In the genomic region with DNA sequence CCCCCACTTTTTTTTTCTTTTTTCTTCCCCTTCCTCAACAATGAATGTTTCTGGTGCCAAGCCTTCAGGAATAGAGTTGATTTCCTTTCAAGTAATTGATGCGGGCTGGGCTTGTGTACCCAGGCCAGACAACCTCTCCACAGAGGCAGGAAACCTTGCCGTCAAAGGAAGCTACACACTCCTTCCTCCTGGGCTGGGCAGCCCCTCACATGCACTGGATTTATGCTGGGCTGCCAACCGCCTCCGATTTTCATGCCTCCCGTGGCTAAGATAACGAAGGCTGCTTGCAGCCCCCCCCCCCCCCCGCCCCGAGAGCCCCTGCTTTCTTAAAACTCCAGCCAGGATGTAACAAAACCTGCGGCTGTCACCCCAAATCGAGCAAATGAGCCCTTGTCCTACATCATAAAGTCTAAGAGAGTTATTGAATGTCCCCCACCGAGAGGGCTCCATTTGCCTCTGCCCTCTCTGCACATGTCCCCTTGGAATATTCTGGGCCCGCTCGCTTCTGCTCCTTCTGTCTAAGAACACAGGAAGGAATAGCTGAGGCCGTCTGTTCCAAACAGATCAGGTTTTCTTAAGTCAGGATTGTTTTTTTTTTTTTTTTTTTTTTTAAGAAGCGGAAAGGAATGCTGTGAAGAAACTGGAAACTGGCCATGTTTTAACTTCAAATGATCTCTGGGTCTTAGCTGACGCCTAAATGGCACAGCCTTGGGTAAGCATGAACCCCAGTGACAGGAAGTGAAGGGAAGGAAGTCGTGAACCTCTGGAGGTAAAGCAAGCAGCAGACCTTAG, we compare ENCODE assay signal across 8 mouse cellular contexts.
DNase-seq lines count a peak whose midpoint lies in the region; ATAC-seq lines count a peak whose summit lies in the region.

No protein-coding gene starts in this region.

- no peak overlapping the region for H3K4me3 ChIP-seq in hindbrain, embryonic 11.5 days (ENCODE audit: low read depth, low read length)
- H3K4me3 ChIP-seq in hindbrain, embryonic 14.5 days (replicated peaks; ENCODE audit: low read length): no peak overlapping the region
- no peak overlapping the region for H3K4me3 ChIP-seq in forebrain, embryonic 16.5 days (replicated peaks; ENCODE audit: low read length)
- no peak overlapping the region for H3K4me3 ChIP-seq in limb, embryonic 13.5 days

- no peaks in the 10 kb centered on the region for H3K36me3 ChIP-seq in hindbrain, embryonic 11.5 days (ENCODE audit: control insufficient read depth, insufficient read depth, low read length)
- H3K36me3 ChIP-seq in hindbrain, embryonic 14.5 days (replicated peaks; ENCODE audit: control insufficient read depth, insufficient read depth): no peaks in the 10 kb centered on the region
- no peaks in the 10 kb centered on the region for H3K36me3 ChIP-seq in forebrain, embryonic 16.5 days (ENCODE audit: control insufficient read depth, insufficient read depth)
- no peaks in the 10 kb centered on the region for H3K36me3 ChIP-seq in limb, embryonic 13.5 days

- peak; percentile 48 for DNase-seq in hindbrain, embryonic 11.5 days (ENCODE audit: low spot score)
- DNase-seq in hindbrain, embryonic 14.5 days (ENCODE audit: low spot score): no peak
- peak; percentile 45 for DNase-seq in embryo, embryonic 9.5 days (ENCODE audit: extremely low spot score)
- DNase-seq in thymus, postnatal 10 days (ENCODE audit: low spot score in 2 of 2): no peak
- no peak for DNase-seq in thymus, postnatal 25 days

- peaks cover 4% of the 10 kb centered on the region; the same call in 1 of the 2 replicates for H3K4me1 ChIP-seq in hindbrain, embryonic 11.5 days (replicated peaks; ENCODE audit: control insufficient read depth, insufficient read depth, low read length)
- peaks cover 13% of the 10 kb centered on the region; the same call in 1 of the 2 replicates for H3K4me1 ChIP-seq in hindbrain, embryonic 14.5 days (replicated peaks; ENCODE audit: control insufficient read depth, insufficient read depth, low read length)
- peaks cover 28% of the 10 kb centered on the region for H3K4me1 ChIP-seq in forebrain, embryonic 16.5 days (replicated peaks; ENCODE audit: control insufficient read depth, insufficient read depth, low read length)
- H3K4me1 ChIP-seq in limb, embryonic 13.5 days: peaks cover 24% of the 10 kb centered on the region

- 18% methylated on average over 17 of the region's 17 CpGs for WGBS in hindbrain, embryonic 11.5 days
- WGBS in hindbrain, embryonic 14.5 days: 16% methylated on average over 15 of the region's 17 CpGs
- WGBS in forebrain, embryonic 16.5 days: 7% methylated on average over 17 of the region's 17 CpGs
- WGBS in limb, embryonic 13.5 days: 8% methylated on average over 16 of the region's 17 CpGs

- ATAC-seq in hindbrain, embryonic 11.5 days (ENCODE audit: low FRiP score): no peak
- ATAC-seq in hindbrain, embryonic 14.5 days (ENCODE audit: low FRiP score): no peak
- peak; percentile 43; the same call in 1 of the 2 replicates for ATAC-seq in forebrain, embryonic 16.5 days
- ATAC-seq in limb, embryonic 13.5 days (ENCODE audit: low FRiP score, low read depth): peak; percentile 57
- no peak for ATAC-seq in erythroid progenitor cell, adult 5-6 weeks (replicated peaks; ENCODE audit: low FRiP score, poor library complexity, severe bottlenecking)

- peaks cover 2% of the 10 kb centered on the region; the same call in 1 of the 2 replicates for H3K27me3 ChIP-seq in hindbrain, embryonic 11.5 days (ENCODE audit: control insufficient read depth, insufficient read depth, low read length)
- peaks cover 13% of the 10 kb centered on the region; the same call in 1 of the 2 replicates for H3K27me3 ChIP-seq in hindbrain, embryonic 14.5 days (ENCODE audit: control insufficient read depth, insufficient read depth, low read length)
- H3K27me3 ChIP-seq in forebrain, embryonic 16.5 days (replicated peaks; ENCODE audit: control insufficient read depth, insufficient read depth, low read length): peaks cover 21% of the 10 kb centered on the region
- H3K27me3 ChIP-seq in limb, embryonic 13.5 days: peaks cover 71% of the 10 kb centered on the region

- H3K9ac ChIP-seq in hindbrain, embryonic 11.5 days (ENCODE audit: low read depth, low read length): no peak overlapping the region
- no peak overlapping the region for H3K9ac ChIP-seq in hindbrain, embryonic 14.5 days
- H3K9ac ChIP-seq in forebrain, embryonic 16.5 days (replicated peaks; ENCODE audit: low read depth, low read length): no peak overlapping the region
- no peak overlapping the region for H3K9ac ChIP-seq in limb, embryonic 13.5 days

- no peaks in the 10 kb centered on the region for H3K9me3 ChIP-seq in hindbrain, embryonic 11.5 days (ENCODE audit: control insufficient read depth, low read length)
- no peaks in the 10 kb centered on the region for H3K9me3 ChIP-seq in hindbrain, embryonic 14.5 days (ENCODE audit: control insufficient read depth, low read length)
- H3K9me3 ChIP-seq in forebrain, embryonic 16.5 days (ENCODE audit: control insufficient read depth, low read length): no peaks in the 10 kb centered on the region
- no peaks in the 10 kb centered on the region for H3K9me3 ChIP-seq in limb, embryonic 13.5 days

- peak overlapping the region; percentile 20; the same call in 1 of the 2 replicates for H3K27ac ChIP-seq in hindbrain, embryonic 11.5 days (ENCODE audit: low read depth, low read length)
- no peak overlapping the region for H3K27ac ChIP-seq in hindbrain, embryonic 14.5 days
- H3K27ac ChIP-seq in forebrain, embryonic 16.5 days (ENCODE audit: low read length): no peak overlapping the region
- H3K27ac ChIP-seq in limb, embryonic 13.5 days: peak overlapping the region; percentile 3; the same call in 1 of the 2 replicates

- H3K4me2 ChIP-seq in hindbrain, embryonic 11.5 days (replicated peaks; ENCODE audit: low read depth, low read length): no peak overlapping the region
- no peak overlapping the region for H3K4me2 ChIP-seq in hindbrain, embryonic 14.5 days (replicated peaks)
- H3K4me2 ChIP-seq in forebrain, embryonic 16.5 days (ENCODE audit: low read length): 0 out of 2 replicates have a peak overlapping the region, but pooled peaks have one; percentile 3
- peak overlapping the region; percentile 45 for H3K4me2 ChIP-seq in limb, embryonic 13.5 days (replicated peaks)

Comparison
In these comparisons a context has a peak if more than half of its experiments do, and no peak if none do; other contexts are left out.
1. DNase-seq: peak in hindbrain, embryonic 11.5 days (single experiment) and embryo, embryonic 9.5 days (single experiment); none in hindbrain, embryonic 14.5 days (single experiment), thymus, postnatal 10 days (0 of 2) and thymus, postnatal 25 days (single experiment).
2. H3K27ac ChIP-seq: peak in hindbrain, embryonic 11.5 days (single experiment) and limb, embryonic 13.5 days (single experiment); none in hindbrain, embryonic 14.5 days (single experiment) and forebrain, embryonic 16.5 days (single experiment).
3. ATAC-seq: peak in forebrain, embryonic 16.5 days (single experiment) and limb, embryonic 13.5 days (single experiment); none in hindbrain, embryonic 11.5 days (single experiment), hindbrain, embryonic 14.5 days (single experiment) and erythroid progenitor cell, adult 5-6 weeks (single experiment).
4. H3K4me2 ChIP-seq: peak in forebrain, embryonic 16.5 days (single experiment) and limb, embryonic 13.5 days (single experiment); none in hindbrain, embryonic 11.5 days (single experiment) and hindbrain, embryonic 14.5 days (single experiment).